Mouse (Mus musculus) stomach, embryonic 14.5 days (tissue): ENCODE data around the gene Nfam1. TPM values are rescaled to one million over a fixed set of nuclear protein-coding genes. Genes with fewer than 3 reads are reported as not detected.

Experiments used
- ATAC-seq: fragments of 200-750 bp; cut with Nextera tagmentation; 2 replicates; pipeline ENCODE4 v1.8.0; 2017; ENCODE audit warnings: low read depth, moderate TSS enrichment; ENCODE audit not compliant: insufficient number of reproducible peaks, insufficient read depth, low FRiP score
- H3K27ac ChIP-seq: fragments of 300-500 bp; sonication (generic); 2 replicates; pipeline ENCODE4 v1.5.1; 2014; ENCODE audit warnings: mild to moderate bottlenecking, low read length, moderate library complexity, mixed read lengths
- H3K27me3 ChIP-seq: fragments of 300-500 bp; sonication (generic); 2 replicates; pipeline ENCODE4 v1.6.1; 2014; ENCODE audit warnings: low read length, control low read depth, mixed read lengths; ENCODE audit not compliant: control insufficient read depth, insufficient read depth
- H3K36me3 ChIP-seq: fragments of 300-500 bp; sonication (generic); 2 replicates; pipeline ENCODE4 v1.6.1; 2014; ENCODE audit warnings: mild to moderate bottlenecking, control low read depth, low read length, moderate library complexity, mixed read lengths; ENCODE audit not compliant: control insufficient read depth, insufficient read depth
- H3K4me1 ChIP-seq: fragments of 300-500 bp; sonication (generic); 2 replicates; pipeline ENCODE4 v1.6.1; 2014; ENCODE audit warnings: low read length, control low read depth, mixed read lengths; ENCODE audit not compliant: control insufficient read depth, insufficient read depth
- H3K4me2 ChIP-seq: fragments of 300-500 bp; sonication (generic); replicated peaks from 2 replicates; pipeline ENCODE4 v1.6.1; 2014; ENCODE audit warnings: low read depth, low read length, control low read depth
- H3K4me3 ChIP-seq: fragments of 300-500 bp; sonication (generic); 2 replicates; pipeline ENCODE4 v1.5.1; 2014; ENCODE audit warnings: low read depth, low read length, control low read depth
- H3K9ac ChIP-seq: fragments of 300-500 bp; sonication (generic); replicated peaks from 2 replicates; pipeline ENCODE4 v1.6.1; 2014; ENCODE audit warnings: low read depth, mild to moderate bottlenecking, control low read depth, low read length, moderate library complexity, mixed read lengths
- H3K9me3 ChIP-seq: fragments of 300-500 bp; sonication (generic); 2 replicates; pipeline ENCODE4 v1.6.1; 2016; ENCODE audit warnings: low read depth, low read length, control low read depth; ENCODE audit not compliant: control insufficient read depth
- WGBS: fragments of 180-500 bp; shearing (Covaris S2); extraction: QIAGEN DNeasy Blood & Tissue Kit; methylation state at CpG from one replicate; pipeline ENCODE4 v1.1.7; 2014; 5-methylcytosine and 5-hydroxymethylcytosine counted together
- polyA plus RNA-seq: library from polyadenylated mRNA; unstranded; fragments of >200 nt; fragmentation: Nextera tagmentation; extraction: Ambion mirVana; gene quantifications from 2 replicates; pipeline ENCODE4 v1.2.1, GENCODE M21; 2014

Gene Nfam1
- polyA plus RNA-seq, 1 experiment from 2014 or later = 2.8 TPM

DNA sequence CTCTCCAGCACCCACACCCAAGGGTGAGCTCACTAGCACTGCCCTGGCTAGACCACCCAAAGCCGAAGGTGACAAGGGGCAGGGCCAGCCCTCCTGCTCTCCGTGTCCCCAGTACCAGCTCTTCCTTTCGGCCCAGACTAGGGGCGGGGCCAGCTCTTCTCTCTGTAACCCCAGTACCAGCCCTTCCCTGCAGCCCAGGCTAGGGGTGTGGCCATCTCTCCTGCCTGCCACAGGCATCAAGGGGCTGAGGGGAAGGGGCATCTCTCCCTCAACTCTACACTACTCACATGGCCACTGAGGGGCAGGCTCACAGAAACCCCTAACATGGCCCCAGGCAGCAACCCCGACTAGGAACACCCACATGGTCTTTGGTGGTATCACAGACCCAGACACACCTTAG lies 28.6 kb upstream of the Nfam1 start:
- H3K27ac ChIP-seq = no peak overlapping the region
- no peaks in the 10 kb centered on the region for H3K36me3 ChIP-seq
- 0 out of 2 replicates have a peak, but pooled peaks cover 2% of the 10 kb centered on the region for H3K4me1 ChIP-seq
- H3K27me3 ChIP-seq = no peaks in the 10 kb centered on the region
- WGBS = 11% methylated on average over 5 of the region's 5 CpGs
- no peaks in the 10 kb centered on the region for H3K9me3 ChIP-seq
- peak; percentile 33; the same call in 1 of the 2 replicates for ATAC-seq
- no peak overlapping the region for H3K9ac ChIP-seq
- no peak overlapping the region for H3K4me3 ChIP-seq
- H3K4me2 ChIP-seq = no peak overlapping the region

DNA sequence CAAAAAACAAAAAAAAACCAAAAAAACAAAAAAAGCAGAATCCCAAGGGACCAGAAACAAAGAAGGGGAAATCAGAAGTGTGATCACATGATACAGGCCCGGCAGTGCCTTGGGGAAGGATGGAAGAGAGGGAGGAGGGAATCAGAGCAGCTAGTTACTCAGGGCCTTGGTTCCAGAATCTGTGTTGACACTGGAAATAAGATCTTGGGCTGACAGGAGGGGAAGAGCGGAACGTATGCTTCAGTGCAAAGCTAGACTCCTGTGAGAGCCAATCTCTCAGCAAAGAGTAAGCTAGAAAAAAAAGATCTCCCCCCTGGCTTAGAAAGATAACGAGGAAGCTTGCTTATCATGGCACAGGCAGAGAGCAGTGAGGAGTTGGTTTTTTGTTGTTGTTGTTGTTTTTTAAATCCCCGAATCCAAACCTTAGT lies 26.1 kb upstream of the Nfam1 start:
- no peak overlapping the region for H3K4me2 ChIP-seq
- 52% methylated on average over 5 of the region's 5 CpGs for WGBS
- H3K27ac ChIP-seq = no peak overlapping the region
- ATAC-seq = no peak
- H3K36me3 ChIP-seq = no peaks in the 10 kb centered on the region
- no peak overlapping the region for H3K4me3 ChIP-seq
- H3K9ac ChIP-seq = no peak overlapping the region
- 0 out of 2 replicates have a peak, but pooled peaks cover 8% of the 10 kb centered on the region for H3K4me1 ChIP-seq
- H3K27me3 ChIP-seq = no peaks in the 10 kb centered on the region
- no peaks in the 10 kb centered on the region for H3K9me3 ChIP-seq

DNA sequence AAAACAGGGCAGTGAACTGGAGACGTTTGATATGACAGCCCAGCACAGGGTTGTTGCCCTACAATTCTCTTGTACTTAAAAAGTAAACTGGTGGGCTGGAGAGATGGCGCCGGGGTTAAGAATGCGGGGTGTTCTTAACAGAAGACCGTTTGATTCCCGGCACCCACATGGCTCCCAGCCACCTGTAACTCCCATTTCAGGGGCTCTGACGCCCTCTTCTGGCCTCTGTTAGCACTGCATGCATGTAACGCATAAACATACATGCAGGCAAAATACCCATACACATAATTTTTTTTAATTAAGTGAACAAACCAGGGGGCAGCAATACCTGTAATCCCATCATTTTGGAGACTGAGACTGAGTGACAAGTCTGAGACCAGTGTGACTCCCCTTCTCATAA lies 24.4 kb upstream of the Nfam1 start:
- 68% methylated on average over 8 of the region's 8 CpGs for WGBS
- no peak for ATAC-seq
- H3K4me3 ChIP-seq = no peak overlapping the region
- no peak overlapping the region for H3K27ac ChIP-seq
- no peak overlapping the region for H3K4me2 ChIP-seq
- H3K9ac ChIP-seq = no peak overlapping the region
- 0 out of 2 replicates have a peak, but pooled peaks cover 12% of the 10 kb centered on the region for H3K4me1 ChIP-seq
- no peaks in the 10 kb centered on the region for H3K36me3 ChIP-seq
- no peaks in the 10 kb centered on the region for H3K27me3 ChIP-seq
- no peaks in the 10 kb centered on the region for H3K9me3 ChIP-seq

DNA sequence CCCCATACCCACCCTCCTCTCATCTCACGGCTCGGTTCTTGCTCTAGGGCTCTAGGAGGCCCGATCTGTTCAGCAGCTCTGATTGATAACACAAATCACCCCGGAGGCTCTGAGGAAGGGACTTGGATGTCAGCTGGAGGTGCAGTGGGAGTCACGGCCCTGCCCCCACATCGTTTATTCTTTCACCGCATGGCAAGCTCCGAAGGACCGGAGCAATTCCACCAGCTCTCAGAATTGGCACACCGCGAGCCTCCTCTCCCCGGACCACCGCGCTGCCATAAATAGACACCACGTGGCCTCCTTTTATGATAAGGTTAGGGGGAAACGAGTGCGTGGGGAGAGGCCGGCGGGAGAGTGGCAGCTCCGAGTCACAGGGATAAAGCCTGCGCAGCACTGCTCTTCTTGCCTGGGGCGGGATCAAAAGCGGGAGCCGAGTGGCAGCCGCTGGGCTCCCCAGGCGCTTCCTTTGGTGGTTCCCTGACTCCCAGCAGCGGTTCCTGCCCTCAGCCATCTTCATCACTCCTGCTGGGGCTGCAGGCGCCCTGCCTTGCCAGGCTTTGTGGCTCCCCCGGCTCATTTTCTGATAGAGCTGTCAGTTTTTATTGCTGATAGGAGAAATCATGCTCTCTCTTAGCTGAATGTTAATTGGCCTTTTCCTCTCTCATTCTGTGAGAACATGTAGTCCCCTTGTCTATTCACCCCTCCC lies 23.4 kb upstream of the Nfam1 start:
- Histone ChIP-seq H3K4me3 (peak overlapping the region; percentile 27), H3K27me3 (no peaks in the 10 kb centered on the region), H3K4me2 (peak overlapping the region; percentile 79), H3K36me3 (no peaks in the 10 kb centered on the region), H3K27ac (no peak overlapping the region; the same call in 1 of the 2 replicates), H3K9me3 (no peaks in the 10 kb centered on the region), H3K9ac (peak overlapping the region; percentile 18; the same call in 1 of the 2 replicates), H3K4me1 (0 out of 2 replicates have a peak, but pooled peaks cover 12% of the 10 kb centered on the region)
- WGBS = under 1% methylated on average over 29 of the region's 29 CpGs
- 0 out of 2 replicates have a peak, but pooled peaks have one; percentile 4 for ATAC-seq

- 42% methylated on average over 5 of the region's 5 CpGs for WGBS
- no peak overlapping the region for H3K27ac ChIP-seq
- H3K4me1 ChIP-seq = 0 out of 2 replicates have a peak, but pooled peaks cover 12% of the 10 kb centered on the region
- H3K27me3 ChIP-seq = no peaks in the 10 kb centered on the region
- H3K9me3 ChIP-seq = no peaks in the 10 kb centered on the region
- no peak overlapping the region for H3K9ac ChIP-seq
- H3K4me3 ChIP-seq = no peak overlapping the region
- no peak overlapping the region for H3K4me2 ChIP-seq
- no peaks in the 10 kb centered on the region for H3K36me3 ChIP-seq
- ATAC-seq = no peak
These were observed 22.5 kb upstream of the Nfam1 start for GRCm38 (mm10) chr15:83055569-83055968.

- Histone ChIP-seq H3K27ac (no peak overlapping the region), H3K4me2 (no peak overlapping the region), H3K27me3 (no peaks in the 10 kb centered on the region), H3K4me1 (0 out of 2 replicates have a peak, but pooled peaks cover 12% of the 10 kb centered on the region), H3K9ac (no peak overlapping the region), H3K9me3 (no peaks in the 10 kb centered on the region), H3K36me3 (no peaks in the 10 kb centered on the region), H3K4me3 (no peak overlapping the region)
- 43% methylated on average over 11 of the region's 11 CpGs for WGBS
- ATAC-seq = peak; percentile 53; the same call in 1 of the 2 replicates
These were observed 20.2 kb upstream of the Nfam1 start for GRCm38 (mm10) chr15:83053261-83053660.

DNA sequence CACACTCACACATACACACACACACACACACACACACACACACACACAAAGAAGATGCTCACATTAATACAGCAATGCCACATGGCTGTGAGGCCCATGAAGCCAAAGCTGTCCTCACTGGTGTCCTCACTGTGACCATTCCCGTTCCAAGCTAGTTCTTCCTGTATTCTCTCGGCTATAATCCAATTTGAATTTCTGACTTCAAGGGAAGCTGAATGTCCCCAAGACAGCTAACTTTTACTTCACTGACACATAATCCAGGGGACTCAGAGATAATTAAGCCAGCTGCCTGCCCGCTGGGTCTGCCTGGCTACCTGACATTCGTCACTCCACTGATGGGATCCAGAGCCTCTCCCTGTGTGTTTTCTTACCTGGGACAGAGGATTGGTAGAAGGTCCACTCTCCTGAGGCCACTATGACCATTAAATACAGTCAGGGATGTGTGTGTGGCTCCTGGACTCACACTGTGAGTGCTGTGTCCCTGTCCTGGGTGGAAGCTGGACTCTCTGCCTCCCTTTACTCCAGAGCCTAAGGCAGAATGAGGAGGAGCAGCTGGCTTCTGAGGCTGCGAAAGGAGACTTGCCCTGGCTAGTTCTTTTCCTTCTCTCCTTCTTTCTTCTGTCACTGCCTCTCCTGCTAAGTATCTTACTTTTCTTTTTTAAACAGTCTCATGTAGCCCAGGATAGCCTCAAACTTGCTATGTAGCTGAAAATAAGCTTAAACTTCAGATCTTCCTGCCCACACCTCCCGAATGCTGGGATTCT lies 19.4 kb upstream of the Nfam1 start:
- Histone ChIP-seq H3K4me2 (no peak overlapping the region), H3K27me3 (no peaks in the 10 kb centered on the region), H3K36me3 (no peaks in the 10 kb centered on the region), H3K27ac (no peak overlapping the region), H3K4me1 (0 out of 2 replicates have a peak, but pooled peaks cover 12% of the 10 kb centered on the region), H3K9ac (no peak overlapping the region), H3K9me3 (no peaks in the 10 kb centered on the region), H3K4me3 (no peak overlapping the region)
- ATAC-seq = no peak
- 69% methylated on average over 6 of the region's 6 CpGs for WGBS

- Histone ChIP-seq H3K9me3 (0 out of 2 replicates have a peak, but pooled peaks cover 4% of the 10 kb centered on the region), H3K36me3 (no peaks in the 10 kb centered on the region), H3K9ac (no peak overlapping the region), H3K4me2 (no peak overlapping the region), H3K27ac (no peak overlapping the region), H3K4me3 (no peak overlapping the region), H3K27me3 (no peaks in the 10 kb centered on the region), H3K4me1 (peaks cover 13% of the 10 kb centered on the region)
- no peak for ATAC-seq
- 77% methylated on average over 7 of the region's 7 CpGs for WGBS
These were observed 13.6 kb upstream of the Nfam1 start for GRCm38 (mm10) chr15:83046730-83047129.
